Mouse (Mus musculus): Measurements from ENCODE around the gene Cx3cr1.
A peak's percentile ranks its signal among the peaks of the same experiment; 100 is the strongest.
"Not testable (repeated sequence)": the region's sequence is repeated elsewhere in the genome, so short reads cannot be mapped to it uniquely, and the experiment has no call there.

The Cx3cr1 gene

GRCm38 (mm10) chr9:120069779-120070178, at the start of gene Cx3cr1:
Cx3cr1 (minus strand) TSS chr9:120069879.
- DNase-seq (ENCODE audit: low read depth): no peak

GRCm38 (mm10) chr9:120118212-120118611, 48.5 kb upstream of the Cx3cr1 start:
- no peak for DNase-seq (ENCODE audit: low read depth)

- peak; percentile 68 for DNase-seq (ENCODE audit: low read depth)
Observed at GRCm38 (mm10) chr9:120116184-120116624, 46.5 kb upstream of the Cx3cr1 start.

- DNase-seq (ENCODE audit: low read depth): peak; percentile 86
Observed at GRCm38 (mm10) chr9:120115580-120115979, 45.9 kb upstream of the Cx3cr1 start.

- DNase-seq (ENCODE audit: low read depth): no peak
Observed at GRCm38 (mm10) chr9:120114789-120115151, 45.1 kb upstream of the Cx3cr1 start.

GRCm38 (mm10) chr9:120114051-120114788, 44.5 kb upstream of the Cx3cr1 start:
- no peak for DNase-seq (ENCODE audit: low read depth)

GRCm38 (mm10) chr9:120113456-120113855, 43.8 kb upstream of the Cx3cr1 start:
- no peak for DNase-seq (ENCODE audit: low read depth)

GRCm38 (mm10) chr9:120112472-120112871, 42.8 kb upstream of the Cx3cr1 start:
- peak; percentile 74 for DNase-seq (ENCODE audit: low read depth)

- no peak for DNase-seq (ENCODE audit: low read depth)
Observed at GRCm38 (mm10) chr9:120111156-120111945, 41.7 kb upstream of the Cx3cr1 start.

- DNase-seq (ENCODE audit: low read depth): peak; percentile 92
Observed at GRCm38 (mm10) chr9:120110211-120111018, 40.7 kb upstream of the Cx3cr1 start, which contains the start of gene Slc25a38. Slc25a38 (plus strand) TSS chr9:120110374.

- DNase-seq (ENCODE audit: low read depth): not testable (repeated sequence)
Observed at GRCm38 (mm10) chr9:120108953-120109352, 39.3 kb upstream of the Cx3cr1 start.

- DNase-seq (ENCODE audit: low read depth): no peak
Observed at GRCm38 (mm10) chr9:120101165-120101564, 31.5 kb upstream of the Cx3cr1 start.

- DNase-seq (ENCODE audit: low read depth): no peak
Observed at GRCm38 (mm10) chr9:120099304-120099703, 29.6 kb upstream of the Cx3cr1 start.

- DNase-seq (ENCODE audit: low read depth): no peak
Observed at GRCm38 (mm10) chr9:120098682-120099081, 29.0 kb upstream of the Cx3cr1 start.

GRCm38 (mm10) chr9:120095886-120096285, 26.2 kb upstream of the Cx3cr1 start:
- no peak for DNase-seq (ENCODE audit: low read depth)

GRCm38 (mm10) chr9:120093701-120094100, 24.0 kb upstream of the Cx3cr1 start:
- no peak for DNase-seq (ENCODE audit: low read depth)

- no peak for DNase-seq (ENCODE audit: low read depth)
Observed at GRCm38 (mm10) chr9:120091696-120092238, 22.1 kb upstream of the Cx3cr1 start, which contains the start of gene Ccr8. Ccr8 (plus strand) TSS chr9:120092114.

GRCm38 (mm10) chr9:120091086-120091485, 21.4 kb upstream of the Cx3cr1 start:
- no peak for DNase-seq (ENCODE audit: low read depth)

- DNase-seq (ENCODE audit: low read depth): no peak
Observed at GRCm38 (mm10) chr9:120089125-120089524, 19.4 kb upstream of the Cx3cr1 start.

GRCm38 (mm10) chr9:120084406-120084805, 14.7 kb upstream of the Cx3cr1 start:
- no peak for DNase-seq (ENCODE audit: low read depth)

- DNase-seq (ENCODE audit: low read depth): no peak
Observed at GRCm38 (mm10) chr9:120083158-120083894, 13.6 kb upstream of the Cx3cr1 start.

Measured in c-Kit-positive CD71-positive TER-119-negative erythroid progenitor cells, embryonic 14.5 days (primary cell).